Mouse (Mus musculus) liver, postnatal 0 days (tissue): ENCODE measurements around the gene Camkmt.

Experiments used
- CTCF ChIP-seq: sonication (generic); IDR thresholded peaks from 2 replicates; pipeline ENCODE4 v1.5.1; 2016; ENCODE audit warnings: antibody characterized with exemption, low read depth
- EP300 ChIP-seq: IDR thresholded peaks from 2 replicates; pipeline ENCODE4 v1.6.1; 2016; ENCODE audit warnings: antibody characterized with exemption, low read depth, mild to moderate bottlenecking

- TF ChIP-seq EP300 (no peak), CTCF (no peak)
These were observed 374.4 kb downstream of the Camkmt start for GRCm38 (mm10) chr17:85464466-85465411.
